Mouse (Mus musculus): Measurements from ENCODE around the gene Copb2. TPM values are rescaled to one million over a fixed set of nuclear protein-coding genes. Genes with fewer than 3 reads are reported as not detected.

Copb2 gene
- polyA plus RNA-seq, 1 experiment: 18.2 TPM

GRCm38 (mm10) chr9:98633287-98634162 lies 70.0 kb downstream of the Copb2 start:
- H3K27me3 ChIP-seq (replicated peaks): peaks cover 31% of the 10 kb centered on the region
- no peaks in the 10 kb centered on the region for H3K36me3 ChIP-seq (replicated peaks; ENCODE audit: low read length)
- TF ChIP-seq GATA1 (IDR thresholded peaks at IDR 0.05; ENCODE audit: borderline replicate concordance, low read length) (no peak), FLI1 (IDR thresholded peaks at IDR 0.05; ENCODE audit: low read length) (no peak)
- H3K4me1 ChIP-seq: no peaks in the 10 kb centered on the region
- H3K4me3 ChIP-seq (replicated peaks): no peak overlapping the region
- H3K9me3 ChIP-seq: no peaks in the 10 kb centered on the region

Other genes starting within 250 kb of the Copb2 start
- gene Rbp1, start 140.8 kb upstream of the Copb2 start, polyA plus RNA-seq (2012; ENCODE audit: insufficient read depth, low replicate concordance): 10.7 and 13.8 TPM in 2 replicates
- gene Rbp2, start 77.6 kb upstream of the Copb2 start, polyA plus RNA-seq (2012; ENCODE audit: insufficient read depth, low replicate concordance): 2.4 TPM in 1 of 2 replicates, not detected in the other
- 8.7 and 13.9 TPM in 2 replicates for gene Mrps22, start 37.9 kb downstream of the Copb2 start, polyA plus RNA-seq (2012; ENCODE audit: insufficient read depth, low replicate concordance)

Data from megakaryocyte, embryonic 14.5 days (primary cell).